In genomic region chr2:84386563-84387393, GRCm38 (mm10) we compare ENCODE assay signal across 8 mouse cellular contexts. TPM values are rescaled to one million over a fixed set of nuclear protein-coding genes. Genes with fewer than 3 reads are reported as not detected.
DNase-seq lines count a peak whose midpoint lies in the region; ATAC-seq and TF ChIP-seq lines count a peak whose summit lies in the region.

No protein-coding gene starts in this region.

- no peak for TF ChIP-seq CTCF in cerebellum, adult 2 months (IDR thresholded peaks at IDR 0.05; ENCODE audit: borderline replicate concordance, insufficient read depth, low read depth, low read length)

- peaks cover 12% of the 10 kb centered on the region for H3K4me1 ChIP-seq in hindbrain, embryonic 10.5 days (replicated peaks)
- no peaks in the 10 kb centered on the region for H3K4me1 ChIP-seq in hindbrain, embryonic 11.5 days (replicated peaks; ENCODE audit: control insufficient read depth, insufficient read depth, low read length)
- H3K4me1 ChIP-seq in neural tube, embryonic 12.5 days = no peaks in the 10 kb centered on the region
- no peaks in the 10 kb centered on the region for H3K4me1 ChIP-seq in cerebellum, adult 2 months (ENCODE audit: control insufficient read depth, insufficient read depth, low read length)

- H3K27ac ChIP-seq in hindbrain, embryonic 10.5 days = 0 out of 2 replicates have a peak overlapping the region, but pooled peaks have one; percentile 35
- no peak overlapping the region for H3K27ac ChIP-seq in hindbrain, embryonic 11.5 days (ENCODE audit: low read depth, low read length)
- H3K27ac ChIP-seq in neural tube, embryonic 12.5 days = no peak overlapping the region
- no peak overlapping the region for H3K27ac ChIP-seq in cerebellum, adult 2 months (ENCODE audit: insufficient read depth, low read length)

- no peak for DNase-seq in hindbrain, embryonic 10.5 days (ENCODE audit: low spot score)
- no peak for DNase-seq in hindbrain, embryonic 11.5 days (ENCODE audit: low spot score)
- peak; percentile 56 for DNase-seq in gonadal fat pad, adult 2 months (ENCODE audit: low read depth)
- peak; percentile 52 for DNase-seq in kidney, adult 9 months
- no peak for DNase-seq in cerebellum, adult 2 months
- no peak for DNase-seq in cerebellum, adult 9-10 months
- no peak for DNase-seq in urinary bladder, postnatal 36 days (ENCODE audit: low spot score in 2 of 2)

- H3K9me3 ChIP-seq in hindbrain, embryonic 10.5 days = no peaks in the 10 kb centered on the region
- no peaks in the 10 kb centered on the region for H3K9me3 ChIP-seq in hindbrain, embryonic 11.5 days (ENCODE audit: control insufficient read depth, low read length)
- H3K9me3 ChIP-seq in neural tube, embryonic 12.5 days = no peaks in the 10 kb centered on the region

- H3K36me3 ChIP-seq in hindbrain, embryonic 10.5 days = no peaks in the 10 kb centered on the region
- H3K36me3 ChIP-seq in hindbrain, embryonic 11.5 days (ENCODE audit: control insufficient read depth, insufficient read depth, low read length) = no peaks in the 10 kb centered on the region
- H3K36me3 ChIP-seq in neural tube, embryonic 12.5 days = no peaks in the 10 kb centered on the region

- no peaks in the 10 kb centered on the region for H3K27me3 ChIP-seq in hindbrain, embryonic 10.5 days (ENCODE audit: insufficient read depth, poor library complexity, severe bottlenecking)
- H3K27me3 ChIP-seq in hindbrain, embryonic 11.5 days (ENCODE audit: control insufficient read depth, insufficient read depth, low read length) = no peaks in the 10 kb centered on the region
- no peaks in the 10 kb centered on the region for H3K27me3 ChIP-seq in neural tube, embryonic 12.5 days (replicated peaks)
- no peaks in the 10 kb centered on the region for H3K27me3 ChIP-seq in cerebellum, adult 2 months (ENCODE audit: control insufficient read depth, insufficient read depth, low read length)

- TF ChIP-seq POLR2A in cerebellum, adult 2 months (IDR thresholded peaks at IDR 0.05; ENCODE audit: borderline replicate concordance, insufficient read depth, low read length) = no peak

- 48% methylated on average over 18 of the region's 18 CpGs for WGBS in hindbrain, embryonic 10.5 days
- 53% methylated on average over 18 of the region's 18 CpGs for WGBS in hindbrain, embryonic 11.5 days
- WGBS in neural tube, embryonic 12.5 days = 35% methylated on average over 18 of the region's 18 CpGs
- WGBS in cerebellum, adult 2 months = 43% methylated on average over 18 of the region's 18 CpGs

- no peak for ATAC-seq in hindbrain, embryonic 11.5 days (ENCODE audit: low FRiP score)
- no peak for ATAC-seq in neural tube, embryonic 12.5 days (ENCODE audit: low FRiP score, low read depth)

- peak overlapping the region; percentile 26 for H3K4me3 ChIP-seq in hindbrain, embryonic 10.5 days
- H3K4me3 ChIP-seq in hindbrain, embryonic 11.5 days (ENCODE audit: low read depth, low read length) = no peak overlapping the region
- no peak overlapping the region for H3K4me3 ChIP-seq in neural tube, embryonic 12.5 days
- no peak overlapping the region for H3K4me3 ChIP-seq in cerebellum, adult 2 months (replicated peaks; ENCODE audit: insufficient read depth, low read depth, low read length)

- H3K4me2 ChIP-seq in hindbrain, embryonic 11.5 days (replicated peaks; ENCODE audit: low read depth, low read length) = no peak overlapping the region
- H3K4me2 ChIP-seq in neural tube, embryonic 12.5 days (replicated peaks) = peak overlapping the region; percentile 40

- H3K9ac ChIP-seq in hindbrain, embryonic 11.5 days (ENCODE audit: low read depth, low read length) = no peak overlapping the region
- no peak overlapping the region for H3K9ac ChIP-seq in neural tube, embryonic 12.5 days

RNA-seq across cellular contexts. Expression of gene Calcrl, which starts 38.4 kb away (rescaled TPM):
- polyA plus RNA-seq in hindbrain, embryonic 10.5 days (2016; fragmentation: Nextera tagmentation; extraction: Ambion mirVana) = 12.9 and 13.1 TPM in 2 replicates
- polyA plus RNA-seq in hindbrain, embryonic 11.5 days (2014; fragmentation: Nextera tagmentation; extraction: Ambion mirVana) = 17.7 and 18.5 TPM in 2 replicates
- 6.5 and 7.3 TPM in 2 replicates for polyA plus RNA-seq in gonadal fat pad, adult 2 months (2012; rRNA removed)
- 16.4 and 16.9 TPM in 2 replicates for polyA plus RNA-seq in neural tube, embryonic 12.5 days (2016; fragmentation: Nextera tagmentation; extraction: Ambion mirVana)
- polyA plus RNA-seq in cerebellum, adult 2 months (2012; rRNA removed) = 3.6 and 3.9 TPM in 2 replicates

Comparison
In these comparisons a context has a peak if more than half of its experiments do, and no peak if none do; other contexts are left out.
1. DNase-seq: peak in gonadal fat pad, adult 2 months (single experiment) and kidney, adult 9 months (single experiment); none in hindbrain, embryonic 10.5 days (single experiment), hindbrain, embryonic 11.5 days (single experiment), cerebellum, adult 2 months (0 of 2), cerebellum, adult 9-10 months (single experiment) and urinary bladder, postnatal 36 days (0 of 2).